Mouse (Mus musculus): ENCODE results near the gene 9130230L23Rik.

DNA sequence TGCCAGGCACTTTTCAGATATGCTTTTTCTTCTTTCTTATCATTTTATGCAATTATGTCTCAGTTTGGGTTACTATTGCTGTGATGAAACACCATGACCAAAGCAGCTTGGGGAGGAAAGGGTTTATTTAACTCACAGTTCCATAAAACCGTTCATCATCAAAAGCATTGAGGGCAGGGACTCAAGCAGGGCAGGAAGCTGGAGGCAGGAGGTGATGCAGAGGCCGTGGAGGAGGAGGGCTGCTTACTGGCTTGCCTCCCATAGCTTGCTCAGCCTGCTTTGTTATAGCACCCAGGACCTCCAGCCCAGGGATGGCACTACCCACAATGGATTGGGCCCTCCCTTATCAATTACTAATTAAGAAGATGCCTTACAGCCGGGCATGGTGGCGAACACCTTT lies 62.9 kb downstream of the 9130230L23Rik start:
- no peak for TF ChIP-seq EP300 (IDR thresholded peaks at IDR 0.05; ENCODE audit: low read depth in 1 of 2, low read length in 2 of 2)
- TF ChIP-seq TCF12 (IDR thresholded peaks at IDR 0.05; ENCODE audit: low read depth, low read length): no peak
- TF ChIP-seq MAZ (IDR thresholded peaks at IDR 0.05; ENCODE audit: low read depth, low read length): no peak
- no peak for TF ChIP-seq CTCF (IDR thresholded peaks at IDR 0.05 in 2 of 3, conservative IDR thresholded peaks at IDR 0.05 in 1 of 3; ENCODE audit: control insufficient read depth in 1 of 3, insufficient read depth in 1 of 3, low read depth in 2 of 3, low read length in 3 of 3, poor library complexity in 1 of 3, severe bottlenecking in 1 of 3)
- TF ChIP-seq POLR2A (IDR thresholded peaks at IDR 0.05; ENCODE audit: control insufficient read depth in 1 of 2, insufficient read depth in 1 of 2, low read depth in 1 of 2, low read length in 2 of 2, poor library complexity in 1 of 2): no peak
- no peak for TF ChIP-seq UBTF (IDR thresholded peaks at IDR 0.05; ENCODE audit: borderline replicate concordance, insufficient read depth, low read depth, low read length)

All from MEL (cell line).